Mouse (Mus musculus) cerebellum, adult 11-12 months (tissue): ENCODE measurements around the gene Olfr1431.
"Not testable (repeated sequence)": the region's sequence is repeated elsewhere in the genome, so short reads cannot be mapped to it uniquely, and the experiment has no call there.

Experiments used
- DNase-seq: peaks from one replicate; pipeline ENCODE4 v3.0.0; 2022

Gene Olfr1431

GRCm38 (mm10) chr19:12200334-12200733, at the start of gene Olfr1431:
TSS of gene Olfr1431 (plus strand) at chr19:12200634.
- DNase-seq, result no peak

DNA sequence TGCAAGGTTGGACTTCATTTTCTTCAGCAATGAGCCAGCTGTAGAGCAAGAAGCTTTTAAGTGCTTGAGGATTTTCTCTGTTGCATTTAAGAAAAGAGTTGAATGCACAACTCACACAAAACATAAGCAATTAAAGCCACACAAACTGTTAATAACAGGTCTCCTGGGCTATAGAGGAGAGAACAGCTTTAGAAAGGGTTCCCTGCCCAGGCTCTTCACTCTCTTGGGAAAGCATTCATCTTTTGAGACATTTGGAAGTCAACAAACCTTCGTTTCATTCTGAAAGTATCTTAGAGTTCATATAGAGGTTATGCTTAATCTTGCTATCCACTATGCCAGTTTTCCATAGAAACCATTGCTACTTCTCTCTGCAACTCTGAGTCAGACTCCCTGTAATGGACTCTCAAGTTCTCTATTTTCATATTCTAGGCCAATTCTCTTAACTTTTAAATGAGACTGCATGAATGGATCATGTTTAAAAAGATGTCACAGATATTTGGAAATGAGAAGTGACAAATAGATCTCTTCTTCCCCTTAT, 30.3 kb upstream of the Olfr1431 start, which contains the start of gene Olfr1555-ps1:
TSS of gene Olfr1555-ps1 (minus strand) at position 51 of the 538 bp plus-strand sequence.
- DNase-seq, result not testable (repeated sequence)

GRCm38 (mm10) chr19:12175431-12175830, 25.0 kb upstream of the Olfr1431 start:
- DNase-seq, result not testable (repeated sequence)

DNA sequence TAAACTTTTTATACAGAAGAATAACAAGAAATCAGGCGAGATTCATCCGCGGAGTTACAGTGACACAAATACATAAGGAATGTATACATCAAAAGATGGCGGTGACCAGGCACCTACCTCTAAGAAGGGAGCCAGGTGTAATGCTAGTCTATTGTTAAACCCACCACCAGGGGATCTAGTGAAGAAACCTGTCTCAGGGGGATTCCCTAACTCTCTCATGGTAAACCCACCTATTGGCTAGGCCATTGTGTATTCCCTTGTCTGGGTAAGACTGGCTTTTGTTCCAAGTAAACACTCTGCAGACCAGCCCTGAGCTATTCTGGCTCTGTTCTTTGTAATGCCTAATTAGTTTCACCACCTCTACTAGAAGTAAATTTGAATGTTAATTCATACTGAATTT, 1.4 kb upstream of the Olfr1431 start:
- DNase-seq, result not testable (repeated sequence)

DNA sequence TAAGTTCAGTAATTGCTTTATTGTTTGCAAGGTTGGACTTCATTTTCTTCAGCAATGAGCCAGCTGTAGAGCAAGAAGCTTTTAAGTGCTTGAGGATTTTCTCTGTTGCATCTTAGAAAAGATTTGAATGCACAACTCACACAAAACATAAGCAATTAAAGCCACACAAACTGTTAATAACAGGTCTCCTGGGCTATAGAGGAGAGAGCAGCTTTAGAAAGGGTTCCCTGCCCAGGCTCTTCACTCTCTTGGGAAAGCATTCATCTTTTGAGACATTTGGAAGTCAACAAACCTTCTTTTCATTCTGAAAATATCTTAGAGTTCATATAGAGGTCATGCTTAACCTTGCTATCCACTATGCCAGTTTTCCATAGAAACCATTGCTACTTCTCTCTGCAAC, 32.1 kb downstream of the Olfr1431 start, which contains the start of gene Olfr1432:
TSS of gene Olfr1432 (minus strand) at position 101 of the 400 bp plus-strand sequence.
- not testable (repeated sequence) for DNase-seq

DNA sequence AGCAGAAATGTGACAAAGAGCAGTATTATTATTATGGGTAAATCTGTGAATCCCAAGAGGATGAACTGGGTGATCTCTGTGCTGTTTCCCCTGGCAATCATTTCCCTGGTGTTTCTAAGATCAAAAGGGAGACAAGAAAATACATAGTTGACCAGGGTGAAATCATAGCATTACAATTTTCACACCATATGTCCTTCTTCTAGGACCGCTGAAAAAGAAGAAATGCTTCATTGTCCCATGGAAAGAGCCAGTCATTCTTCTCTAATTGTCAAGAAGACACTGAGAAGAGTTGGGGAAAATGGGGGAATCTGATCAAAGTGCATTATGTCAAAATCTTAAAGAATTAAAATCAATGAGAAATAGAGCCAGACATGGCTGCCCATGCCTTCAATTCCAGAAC, 41.1 kb downstream of the Olfr1431 start, which contains the start of gene Olfr262:
TSS of gene Olfr262 (minus strand) at position 101 of the 400 bp plus-strand sequence.
- DNase-seq, result no peak

- DNase-seq, result no peak
Observed at GRCm38 (mm10) chr19:12260732-12261131, 60.3 kb downstream of the Olfr1431 start, which contains the start of gene Olfr235. TSS of gene Olfr235 (plus strand) at chr19:12261032.
